Mouse (Mus musculus) spleen, adult 2 months (tissue): ENCODE measurements around the gene Kif5c.

Experiments
- CTCF ChIP-seq: fragments of 200-500 bp; IDR thresholded peaks from 2 replicates; pipeline ENCODE4 v1.5.1; 2011; ENCODE audit warnings: mild to moderate bottlenecking, inconsistent platforms; ENCODE audit not compliant: insufficient read depth, insufficient read length, insufficient replicate concordance; ENCODE audit errors: extremely low read depth
- POLR2A ChIP-seq: fragments of 200-500 bp; IDR thresholded peaks from 2 replicates; pipeline ENCODE4 v1.6.1; 2011; ENCODE audit warnings: low read depth, low read length, inconsistent platforms

DNA sequence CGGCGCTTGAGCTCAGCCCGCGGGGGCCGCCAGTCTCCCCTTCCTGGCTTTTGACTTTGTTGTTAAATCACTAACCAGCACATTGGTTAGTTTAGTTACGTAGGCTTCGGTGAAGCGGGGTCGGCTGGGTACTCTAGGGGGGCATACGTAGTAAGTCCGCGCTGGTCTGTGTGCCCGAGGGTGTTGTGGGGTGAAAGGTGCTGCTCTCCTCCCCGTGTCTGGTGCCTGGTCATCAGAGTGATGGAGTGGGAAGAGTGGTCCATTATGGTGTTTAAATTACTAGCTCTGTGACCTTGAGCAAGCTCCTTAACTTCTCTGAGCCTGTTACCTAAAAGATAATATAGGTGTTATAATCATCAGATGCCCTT lies 168.9 kb downstream of the Kif5c start:
- TF ChIP-seq CTCF (no peak), POLR2A (no peak)
